Mouse (Mus musculus) left cerebral cortex, postnatal 25 days (tissue): ENCODE results near the gene Aifm2. TPM values are rescaled to one million over a fixed set of nuclear protein-coding genes. Genes with fewer than 3 reads are reported as not detected.

Experiments
- DNase-seq, 2 experiments: peaks; one replicate each; pipeline ENCODE4 v3.0.0; 2022; ENCODE audit warnings: low spot score in 2 of 2, mixed read lengths in 1 of 2
- intact Hi-C: fragments of 180-260 bp; cut with DNase I; formaldehyde crosslinking; loops from one replicate; pipeline ENCODE4 v1.15.1; 2025
- total RNA-seq, 2 experiments: library from RNA; stranded (reverse); gene quantifications; 2 replicates each; pipeline ENCODE4 v1.2.3; 2021

Gene Aifm2
- total RNA-seq: 1 to 10 TPM; 4.7 to 6.4 TPM

DNA sequence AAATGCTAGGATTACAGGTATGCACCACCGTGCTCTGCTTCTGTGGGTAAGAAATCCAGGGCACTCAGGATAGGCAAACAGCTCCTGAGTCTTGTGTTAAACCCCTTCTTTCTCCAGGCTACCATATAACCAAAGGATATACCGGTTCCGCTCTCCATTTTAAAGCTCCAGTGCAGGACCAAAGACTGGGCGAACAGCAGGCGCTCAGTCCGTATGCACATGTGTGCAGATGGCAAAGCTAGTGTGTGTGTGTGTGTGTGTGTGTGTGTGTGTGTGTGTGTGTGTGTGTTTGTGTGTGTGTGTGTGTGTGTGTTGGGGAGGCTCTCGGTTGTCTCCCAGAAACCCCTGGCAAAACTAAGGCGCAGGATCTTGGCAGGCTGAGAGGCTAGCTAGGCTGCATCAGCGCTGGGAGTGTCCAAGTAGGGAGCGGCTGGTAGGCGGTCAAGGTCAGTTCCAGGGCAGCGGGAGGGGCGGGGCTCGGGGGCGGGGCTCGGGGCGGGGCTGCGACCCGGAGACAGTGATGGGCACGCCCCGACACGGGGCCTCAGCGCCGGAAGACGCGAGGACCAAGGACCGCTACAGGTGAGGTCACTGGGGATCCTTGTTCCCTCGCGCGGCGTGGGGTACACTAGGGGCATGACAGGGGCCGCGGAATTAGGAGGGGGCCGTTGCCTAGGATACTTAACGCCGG, at the start of gene Aifm2:
Aifm2 (plus strand) TSS at position 493 of the 691 bp plus-strand sequence.
- intact Hi-C loops: no loop called here

DNA sequence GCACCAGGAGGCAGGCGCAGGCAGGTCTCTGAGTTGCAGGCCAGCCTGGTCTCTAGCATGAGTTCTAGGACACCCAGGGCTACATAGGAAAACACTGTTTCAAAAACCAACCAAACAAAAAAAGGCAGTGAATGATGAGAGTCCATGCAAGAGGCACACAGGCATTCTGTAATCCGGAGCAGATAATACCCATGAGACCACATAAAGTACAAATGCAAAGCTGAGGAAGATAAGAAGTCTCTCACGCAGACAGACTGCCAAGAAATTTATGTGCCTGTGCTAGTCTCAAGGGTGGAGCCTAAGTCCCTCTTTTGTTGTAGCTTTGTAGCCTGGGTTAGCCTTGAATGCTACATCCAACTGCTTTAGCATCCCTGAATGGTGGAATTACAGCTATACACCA, 49.4 kb upstream of the Aifm2 start:
- DNase-seq: no peak
- intact Hi-C loops: no loop called here

More for the DNA sequence above, at the start of gene Aifm2:
- no peak for DNase-seq

DNA sequence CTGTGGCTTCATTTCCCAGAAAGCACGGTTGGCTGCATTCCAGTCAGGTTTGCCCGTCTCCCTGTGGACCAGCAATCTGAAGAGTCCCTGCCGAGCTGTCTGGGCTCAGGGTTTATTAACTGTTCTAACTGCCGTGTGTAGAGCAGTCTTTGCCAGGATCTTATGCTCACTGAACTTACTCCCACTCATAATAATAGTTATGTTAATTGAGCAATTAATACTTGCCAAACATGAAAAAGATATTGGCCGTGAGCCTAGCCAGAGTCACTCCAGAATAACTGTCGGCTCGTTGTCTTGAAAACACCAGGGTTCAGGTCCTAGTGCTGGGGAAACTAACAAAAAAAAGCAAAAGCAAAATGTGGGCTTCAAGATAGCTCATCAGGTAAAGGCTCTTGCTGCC, 45.8 kb upstream of the Aifm2 start:
- DNase-seq: no peak

DNA sequence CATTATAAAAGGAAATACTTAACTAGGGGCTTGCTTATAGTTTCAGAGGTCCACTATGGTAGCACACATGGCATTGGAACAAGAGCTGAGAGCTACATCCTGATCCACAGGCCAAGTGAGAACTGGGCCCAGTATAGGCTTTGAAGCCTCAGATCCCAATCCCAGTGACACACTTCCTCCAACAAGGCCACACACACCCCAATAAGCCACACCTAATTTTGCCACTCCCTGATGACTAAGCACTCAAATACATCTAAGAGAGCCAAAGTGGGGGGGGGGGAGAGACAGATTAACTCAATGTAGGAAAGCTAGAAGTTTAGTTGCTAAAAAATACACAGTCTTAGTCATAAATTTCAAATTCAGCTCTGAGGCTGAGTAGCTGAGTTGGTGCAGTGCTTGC, 45.2 kb upstream of the Aifm2 start:
- intact Hi-C loops: no loop called here
- no peak for DNase-seq

More for the DNA sequence above, 45.8 kb upstream of the Aifm2 start:
- intact Hi-C loops: no loop called here

DNA sequence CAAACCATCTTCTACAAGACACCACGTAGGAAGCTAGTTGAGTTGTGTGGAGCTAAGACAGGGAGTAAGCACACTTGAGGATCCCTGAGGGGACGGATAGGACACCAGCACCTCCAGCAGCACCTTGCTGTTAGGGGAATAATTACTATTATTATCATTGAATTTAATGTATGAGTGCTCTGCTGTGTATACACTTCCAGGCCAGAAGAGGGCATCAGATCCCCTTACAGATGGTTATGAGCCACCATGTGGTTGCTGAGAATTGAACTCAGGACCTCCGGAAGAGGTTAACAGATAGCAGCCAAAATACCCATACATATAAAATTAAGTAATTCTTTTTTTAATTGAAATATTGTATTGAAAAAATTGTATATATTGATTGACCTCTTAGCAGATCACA, 44.3 kb upstream of the Aifm2 start:
- intact Hi-C loops: no loop called here

DNA sequence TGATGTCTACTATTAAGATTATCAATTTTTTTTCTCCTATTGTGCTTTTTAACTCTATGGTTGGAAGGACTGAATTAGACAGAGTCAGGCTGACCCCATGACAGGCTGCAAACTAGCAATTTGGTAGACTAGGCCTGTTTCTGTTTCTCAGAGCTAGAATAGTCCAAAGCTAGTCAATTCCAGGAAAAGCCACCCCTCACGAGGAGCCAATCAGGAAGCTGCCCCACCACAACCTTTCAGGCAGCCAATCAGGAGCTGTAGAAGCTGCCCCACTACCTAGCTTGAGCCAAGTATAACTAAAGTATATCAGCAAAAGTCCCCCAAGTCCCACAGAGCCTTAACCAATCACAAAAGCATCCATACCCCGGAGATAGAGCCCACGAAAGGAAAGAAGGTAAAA, 39.1 kb upstream of the Aifm2 start:
- intact Hi-C loops: no loop called here
- no peak for DNase-seq

More for the DNA sequence above, 44.3 kb upstream of the Aifm2 start:
- no peak for DNase-seq

DNA sequence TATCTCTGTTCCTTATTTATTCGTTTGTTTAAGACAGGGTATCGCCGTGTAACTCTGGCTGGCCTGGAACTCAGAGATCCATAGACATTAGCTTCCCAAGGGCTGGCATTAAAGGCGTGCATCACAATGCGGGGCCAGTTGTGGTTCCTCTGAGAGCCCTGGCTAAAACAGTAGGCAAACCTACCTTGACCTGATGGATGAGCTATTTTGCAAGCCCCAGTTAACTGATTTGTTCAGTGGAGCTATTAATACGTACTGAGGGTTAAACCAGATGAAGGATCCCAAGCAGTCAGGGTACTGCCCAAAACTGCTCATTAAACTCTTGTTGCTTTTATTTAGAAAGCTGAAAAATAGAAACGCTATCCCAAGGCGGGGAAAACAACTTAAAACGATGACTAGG, 35.5 kb upstream of the Aifm2 start:
- no peak for DNase-seq
- intact Hi-C loops: no loop called here

DNA sequence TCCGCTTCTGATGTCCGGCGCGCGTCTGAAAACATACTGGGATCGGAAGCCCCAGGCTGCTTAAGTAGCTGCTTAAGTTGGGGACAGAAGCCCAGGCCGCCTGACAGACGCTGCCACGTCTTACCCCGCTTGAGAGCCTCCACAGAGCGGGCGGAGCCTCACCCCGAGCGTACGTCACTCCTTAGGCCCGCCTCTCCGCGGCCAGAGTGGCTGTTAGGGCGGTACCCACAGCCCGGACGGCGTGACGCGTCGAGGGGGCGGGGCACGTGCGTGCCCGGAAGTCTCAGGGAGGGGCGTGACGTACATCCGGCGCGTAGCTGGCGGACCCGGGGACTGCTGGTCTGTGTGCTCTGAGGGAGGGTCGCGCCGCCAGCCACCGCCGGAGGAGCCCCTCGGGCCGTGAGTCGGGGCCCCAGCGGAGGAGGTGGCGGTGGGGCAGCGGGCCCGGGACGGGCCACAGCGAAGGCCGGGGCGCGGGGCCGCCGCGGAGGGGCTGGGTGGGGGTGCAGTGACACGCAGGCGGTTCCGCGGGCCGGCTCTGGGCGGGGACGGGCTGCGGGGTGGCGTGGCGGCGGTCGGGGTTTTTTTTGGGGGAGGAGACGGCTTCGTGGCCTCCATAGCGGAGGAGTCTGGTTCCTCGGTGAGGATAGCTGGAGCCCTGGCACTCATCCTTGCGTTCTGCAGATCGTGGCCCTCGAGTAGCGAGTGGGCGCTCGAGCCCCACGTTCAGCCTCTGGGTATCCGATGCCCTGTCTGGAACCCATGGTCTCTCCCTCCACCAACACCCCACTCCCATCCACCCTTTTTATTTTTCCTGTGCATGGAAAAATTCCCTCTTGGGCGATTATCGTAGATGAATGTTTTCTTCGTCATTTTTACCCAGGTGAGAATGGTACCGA, 34.8 kb upstream of the Aifm2 start, which contains the start of gene Sar1a:
Sar1a (plus strand) TSS at position 285 of the 899 bp plus-strand sequence.
- intact Hi-C loops: loop anchor here (1.0 kb wide), 1 partner anchor 15 kb away; the partner anchor contains the start of gene Tysnd1
- peak; percentile 98 to 99 for DNase-seq

DNA sequence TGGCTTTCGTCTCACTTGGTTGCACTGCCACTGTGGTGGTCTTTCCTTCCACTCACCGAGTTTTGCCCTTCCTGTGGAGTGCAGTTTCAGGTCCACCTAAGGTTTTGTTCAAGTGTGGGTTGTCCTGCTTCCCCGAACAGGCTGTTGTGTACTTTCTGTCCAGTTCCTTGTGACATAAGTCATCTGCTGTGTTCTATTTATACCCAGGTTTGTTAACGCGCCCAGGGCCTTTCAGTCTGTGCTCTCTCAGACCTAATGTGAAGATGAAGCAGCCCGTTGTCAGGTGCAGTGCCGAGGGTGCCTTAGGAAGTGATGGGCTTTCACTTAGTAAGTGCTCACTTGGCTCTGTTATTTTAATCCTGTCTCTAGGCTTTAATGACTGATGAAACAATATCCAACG, 25.7 kb upstream of the Aifm2 start:
- intact Hi-C loops: no loop called here
- DNase-seq: no peak

DNA sequence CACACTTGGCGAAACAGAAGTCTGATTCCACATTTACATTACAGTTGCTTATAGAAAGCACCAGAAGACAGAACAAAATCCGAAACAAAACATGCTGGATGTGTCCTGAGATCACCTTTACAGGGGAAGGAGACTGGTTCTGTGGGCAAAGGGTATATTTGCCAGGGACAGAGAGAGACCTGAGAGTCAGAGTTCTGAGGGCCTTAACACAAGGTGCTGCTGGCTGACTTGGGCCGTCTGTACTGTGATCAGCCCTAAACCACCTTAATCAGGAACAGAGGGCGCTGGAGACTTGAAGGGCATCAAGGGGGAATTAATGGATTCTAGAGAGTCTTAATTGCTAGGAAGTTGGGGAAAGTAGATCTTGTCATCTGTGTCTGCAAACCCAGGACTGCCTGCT, 21.5 kb upstream of the Aifm2 start:
- no peak for DNase-seq
- intact Hi-C loops: no loop called here

DNA sequence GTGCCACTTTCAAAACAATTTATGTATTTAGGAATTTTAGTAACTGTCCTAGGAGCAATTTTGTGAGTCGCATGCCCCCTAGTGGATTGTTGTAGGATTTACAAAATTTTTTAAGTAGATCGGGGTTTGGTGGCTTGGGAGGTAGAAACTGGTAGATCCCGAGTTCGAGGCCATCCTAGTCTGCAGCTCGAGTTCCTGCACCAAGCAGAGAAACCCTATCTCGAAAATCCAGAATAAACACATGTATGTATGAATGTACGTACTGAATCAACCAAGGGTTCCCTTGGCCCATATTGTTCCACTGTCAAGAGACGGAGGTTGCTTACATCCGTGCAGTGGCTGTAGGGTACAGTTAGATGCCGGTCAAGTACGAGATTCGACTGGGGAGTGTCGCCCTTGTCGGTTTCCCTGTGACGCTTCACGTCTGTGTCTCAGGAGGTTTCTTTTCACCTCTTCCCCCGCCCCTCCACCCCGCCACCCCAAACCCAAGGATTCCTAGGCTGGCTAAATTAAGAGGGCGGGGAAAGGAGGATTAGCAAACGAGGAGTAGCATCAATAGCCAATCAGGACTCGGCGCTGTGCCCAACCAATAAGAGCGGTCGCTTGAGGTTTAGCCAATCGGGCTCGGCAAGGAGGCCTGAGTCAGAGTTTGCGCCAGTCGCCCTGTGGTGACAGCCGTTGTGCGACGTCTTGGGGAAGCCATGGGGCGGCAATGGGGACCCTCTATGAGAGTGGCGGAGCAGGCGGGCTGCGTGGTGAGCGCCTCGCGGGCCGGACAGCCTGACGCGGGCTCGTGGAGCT, 20.0 kb upstream of the Aifm2 start, which contains the start of gene Tysnd1:
Tysnd1 (plus strand) TSS at position 645 of the 801 bp plus-strand sequence.
- intact Hi-C loops: loop anchor here (1.0 kb wide), 1 partner anchor 15 kb away; the partner anchor contains the start of gene Sar1a
- peak; percentile 97 to 99 for DNase-seq

DNA sequence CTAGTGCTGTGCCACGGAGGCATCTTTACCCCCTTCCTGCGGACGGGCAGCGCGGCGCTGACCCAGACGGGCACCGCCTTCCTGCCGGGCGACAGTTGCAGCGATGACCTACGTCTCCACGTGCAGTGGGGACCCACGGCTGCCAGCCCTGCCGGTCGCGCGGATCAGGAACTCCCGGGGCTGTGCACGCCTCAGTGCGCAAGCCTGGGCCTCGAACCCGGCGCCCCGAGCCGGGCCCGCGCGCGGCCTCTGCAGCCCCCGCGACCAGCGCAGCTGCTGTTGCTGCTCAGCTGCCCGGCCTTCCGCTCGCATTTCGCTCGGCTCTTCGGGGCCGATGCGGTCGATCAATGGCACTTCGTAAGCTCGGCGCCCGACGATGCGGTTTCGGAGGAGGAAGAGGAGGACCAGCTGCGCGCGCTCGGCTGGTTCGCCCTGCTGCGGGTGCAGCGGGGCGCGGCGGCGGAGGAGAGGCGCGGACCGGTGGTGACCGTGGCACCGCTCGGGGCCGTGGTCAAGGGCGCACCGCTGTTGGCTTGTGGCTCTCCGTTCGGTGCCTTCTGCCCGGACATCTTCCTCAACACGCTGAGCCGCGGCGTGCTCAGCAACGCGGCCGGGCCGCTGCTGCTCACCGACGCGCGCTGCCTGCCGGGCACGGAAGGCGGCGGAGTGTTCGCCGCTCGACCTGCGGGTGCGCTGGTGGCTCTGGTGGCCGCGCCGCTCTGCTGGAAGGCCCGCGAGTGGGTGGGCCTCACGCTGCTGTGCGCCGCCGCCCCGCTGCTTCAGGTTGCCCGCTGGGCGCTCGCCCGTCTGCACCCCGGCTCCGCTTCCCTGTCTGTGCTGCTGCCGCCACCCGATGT, 19.1 kb upstream of the Aifm2 start:
- DNase-seq: peak in 1 of 2 experiments; percentile 9
- intact Hi-C loops: loop anchor here (1.0 kb wide), 1 partner anchor 16 kb away; the partner anchor contains the start of gene Sar1a

DNA sequence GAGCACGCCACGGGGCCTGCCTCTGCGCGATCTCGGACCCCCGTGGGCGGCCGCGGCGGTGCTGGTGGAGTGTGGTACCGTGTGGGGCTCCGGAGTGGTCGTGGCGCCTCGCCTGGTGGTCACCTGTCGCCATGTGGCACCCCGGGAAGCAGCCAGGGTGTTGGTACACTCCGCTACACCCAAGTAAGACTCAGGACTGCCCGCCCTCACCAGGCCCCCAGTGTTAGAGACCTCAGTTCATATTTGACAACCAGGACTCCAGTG, 18.6 kb upstream of the Aifm2 start:
- intact Hi-C loops: no loop called here
- no peak for DNase-seq

DNA sequence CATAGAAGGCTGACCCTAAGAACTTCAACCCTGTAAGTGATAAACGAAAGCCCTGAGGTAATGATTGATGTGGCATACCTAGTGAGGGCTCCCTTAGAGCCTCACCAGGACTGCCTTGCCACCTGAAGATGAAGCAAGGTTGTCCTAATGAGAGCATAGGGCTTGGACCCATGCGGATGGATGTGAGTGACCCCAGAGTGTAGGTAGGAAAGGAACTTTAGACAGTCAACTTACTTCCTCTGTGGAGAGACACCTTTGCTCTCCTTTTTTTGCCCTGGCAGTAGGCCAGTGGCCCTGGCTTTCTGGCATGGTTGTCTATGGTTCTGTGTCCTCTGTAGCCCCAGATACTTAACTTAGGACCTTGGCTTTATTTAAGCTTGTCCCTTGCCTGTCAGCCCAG, 18.0 kb upstream of the Aifm2 start:
- intact Hi-C loops: no loop called here
- DNase-seq: no peak

DNA sequence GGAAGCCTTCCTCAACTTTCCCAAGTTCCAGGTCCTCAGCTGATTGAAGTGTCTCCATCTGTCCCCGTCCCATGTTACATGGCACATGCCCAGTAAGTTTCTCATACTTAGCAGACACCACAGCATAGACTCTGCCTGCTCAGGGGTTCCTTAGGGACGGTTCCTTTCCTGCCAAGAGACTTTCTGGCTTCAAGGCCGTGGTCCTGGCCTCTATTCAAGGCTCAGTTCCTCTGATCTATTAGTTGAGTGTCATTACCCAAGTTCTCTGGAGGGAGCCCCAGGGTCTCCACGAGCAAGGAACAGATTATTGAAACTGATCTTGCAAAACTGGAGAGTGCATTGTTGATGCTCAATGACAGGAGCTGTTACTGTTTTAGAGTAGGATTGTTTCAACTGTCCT, 10.4 kb upstream of the Aifm2 start:
- DNase-seq: no peak
- intact Hi-C loops: no loop called here

DNA sequence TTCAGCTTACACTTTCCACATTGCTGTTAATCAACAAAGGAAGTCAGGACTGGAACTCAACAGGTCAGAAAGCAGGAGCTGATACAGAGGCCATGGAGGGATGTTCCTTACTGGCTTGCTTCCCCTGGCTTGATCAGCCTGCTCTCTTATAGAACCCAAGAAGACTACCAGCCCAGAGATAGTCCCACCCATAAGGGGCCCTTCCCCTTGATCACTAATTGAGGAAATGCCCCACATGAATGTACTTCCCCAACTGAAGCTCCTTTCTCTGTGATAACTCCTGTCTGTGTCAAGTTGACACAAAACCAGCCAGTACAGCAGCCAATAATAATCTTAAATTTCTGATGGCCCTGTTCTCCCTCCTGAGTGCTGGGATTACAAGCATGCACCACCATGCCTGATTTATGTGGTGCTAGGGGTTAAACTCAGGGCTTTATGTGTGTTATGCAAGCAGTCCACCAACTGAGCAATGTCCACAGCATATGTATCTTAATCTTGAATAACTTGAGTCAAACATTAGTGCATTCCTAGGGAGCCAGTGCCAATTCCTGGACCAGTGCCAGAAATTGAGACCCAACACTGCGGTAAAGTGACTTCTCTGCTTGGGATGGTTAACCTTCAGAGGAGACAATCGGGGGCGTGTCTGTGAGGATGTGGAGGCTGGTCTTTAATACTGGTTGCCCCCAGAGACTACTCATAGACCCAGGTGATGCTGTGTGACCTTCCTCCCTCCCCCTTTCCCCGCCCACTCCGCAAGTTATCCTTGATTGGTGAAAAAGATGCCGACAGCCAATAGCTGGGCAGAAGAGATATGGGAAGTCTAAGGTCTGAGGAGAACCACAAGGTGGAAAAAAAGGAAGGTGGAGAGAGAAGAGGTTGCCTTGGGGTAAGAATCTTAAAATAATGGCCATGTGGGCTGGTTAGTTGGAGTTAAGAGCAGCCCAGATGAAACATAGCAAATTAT, 8.4 kb upstream of the Aifm2 start:
- intact Hi-C loops: no loop called here
- DNase-seq: no peak

DNA sequence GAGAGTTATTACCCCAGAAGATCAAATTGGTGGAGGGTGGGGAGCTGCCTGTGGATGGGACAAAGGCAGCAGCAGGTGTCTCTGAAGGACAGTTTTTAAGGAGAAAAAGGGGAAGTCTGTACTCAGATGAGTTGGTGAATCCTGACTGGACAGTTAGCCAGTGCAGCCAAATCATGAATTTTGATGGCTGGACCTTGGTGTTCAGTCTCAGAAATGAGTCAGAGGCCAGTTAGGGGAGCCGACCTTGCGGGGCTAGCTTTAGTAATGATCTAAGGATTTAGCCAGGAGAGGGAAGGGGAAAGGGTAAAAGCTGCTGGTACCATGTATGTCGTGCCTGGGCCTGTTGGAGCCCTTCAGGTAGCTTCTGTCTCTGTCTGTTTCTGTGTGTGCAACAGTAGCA, 1.5 kb upstream of the Aifm2 start:
- intact Hi-C loops: no loop called here
- no peak for DNase-seq

DNA sequence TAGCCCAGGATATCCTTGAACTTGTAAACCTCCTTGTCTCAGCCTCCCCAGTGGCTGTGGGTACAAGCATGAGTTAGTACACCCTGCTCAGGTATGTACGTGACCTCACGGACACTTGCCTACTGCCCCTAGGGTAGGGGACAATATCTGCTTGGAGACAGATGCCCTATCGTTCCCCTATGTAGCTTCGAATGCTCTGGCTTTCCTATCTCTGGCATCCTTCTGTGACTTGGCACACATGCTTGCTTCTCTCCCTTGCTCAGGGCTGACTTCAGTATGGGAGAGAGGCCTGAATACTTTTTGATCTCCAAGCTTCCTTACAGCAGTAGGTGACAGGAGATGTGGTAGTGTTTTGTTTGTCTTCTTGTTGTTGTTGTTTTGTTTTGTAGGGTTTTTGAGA, 917 bp upstream of the Aifm2 start:
- intact Hi-C loops: no loop called here
- no peak for DNase-seq
